Mouse (Mus musculus) adrenal gland, postnatal 36 days (tissue): ENCODE results near the gene Vrk2. TPM values are rescaled to one million over a fixed set of nuclear protein-coding genes. Genes with fewer than 3 reads are reported as not detected.

ENCODE experiments used
- DNase-seq, 2 experiments: peaks; one replicate each; pipeline ENCODE4 v3.0.0; 2021; ENCODE audit warnings: mixed read lengths in 1 of 2
- long read RNA-seq, 2 experiments: library from polyadenylated mRNA; stranded (forward); transcript quantifications; one replicate each; pipeline ENCODE4 v2.0.0; 2021; ENCODE audit warnings: borderline sequencing depth in 2 of 2
- total RNA-seq, 2 experiments: library from RNA; stranded (reverse); gene quantifications; 2 replicates each; pipeline ENCODE4 v1.2.3; 2021

Gene Vrk2
- total RNA-seq: 10 to 100 TPM in 1 of 2 experiments, 1 to 10 TPM in 1; 5.5 to 11.9 TPM
- long read RNA-seq, experiment 1, partial matches to known transcripts: 0 of 4 reads
- long read RNA-seq, experiment 1, other reads (novel, unspliced or antisense): 1 of 4 reads
- long read RNA-seq, experiment 2, partial matches to known transcripts: 0 of 4 reads
- long read RNA-seq, experiment 2, other reads (novel, unspliced or antisense): 1 of 4 reads

DNA sequence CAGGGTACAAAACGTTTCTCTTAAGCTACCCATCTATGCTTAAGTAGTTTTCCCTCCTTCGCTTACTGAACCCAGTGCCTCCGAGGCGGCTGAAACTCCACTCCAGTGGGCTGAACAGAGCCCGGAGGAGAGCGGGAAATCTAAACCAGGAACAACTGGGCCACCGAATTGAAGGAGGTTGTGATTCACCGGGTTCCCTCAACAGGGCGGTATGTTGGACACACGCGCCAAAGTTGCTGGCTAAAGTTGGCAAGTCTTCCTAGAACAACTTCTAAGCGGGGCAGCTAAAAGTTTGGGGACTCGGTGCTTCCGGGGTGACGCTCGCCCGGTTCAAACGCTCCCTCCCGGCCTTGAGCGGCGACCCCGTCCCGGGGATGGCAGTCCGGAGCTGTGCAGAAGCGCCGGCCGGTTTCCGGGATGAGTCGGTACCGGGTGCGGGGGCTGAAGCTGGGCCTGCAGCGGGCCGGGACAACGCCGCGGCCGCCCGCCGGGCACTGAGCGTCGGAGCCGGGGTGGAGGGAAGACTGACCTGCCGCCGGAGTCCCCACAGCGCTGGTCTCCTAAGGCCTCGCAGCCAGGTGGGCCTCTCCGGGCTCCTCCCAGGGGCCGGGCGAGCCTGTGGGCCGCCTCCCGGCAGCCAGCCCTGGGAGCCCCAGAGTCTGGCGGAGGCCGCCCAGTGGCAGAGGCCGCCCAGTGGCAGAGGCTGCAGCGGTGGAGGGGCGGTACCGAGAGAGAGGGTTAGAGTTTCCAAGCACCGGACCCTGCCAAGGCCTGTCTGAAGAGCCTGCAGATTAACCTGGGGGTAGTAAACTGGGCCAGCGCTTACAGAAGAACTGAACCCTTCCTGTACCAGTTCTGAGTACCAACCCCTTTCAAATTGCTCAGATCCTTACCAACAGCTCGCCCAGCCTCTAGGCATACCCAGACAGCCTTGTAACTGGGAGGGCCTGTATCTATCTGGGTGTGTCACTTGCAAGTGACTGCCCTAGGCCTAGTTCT, at the start of gene Vrk2, which contains the start of gene Gm6899:
TSS of gene Vrk2 (minus strand) at position 939 of the 999 bp plus-strand sequence.
TSS of gene Gm6899 (plus strand) at position 181 of the 999 bp plus-strand sequence.
- DNase-seq: peak; percentile 90 to 93

DNA sequence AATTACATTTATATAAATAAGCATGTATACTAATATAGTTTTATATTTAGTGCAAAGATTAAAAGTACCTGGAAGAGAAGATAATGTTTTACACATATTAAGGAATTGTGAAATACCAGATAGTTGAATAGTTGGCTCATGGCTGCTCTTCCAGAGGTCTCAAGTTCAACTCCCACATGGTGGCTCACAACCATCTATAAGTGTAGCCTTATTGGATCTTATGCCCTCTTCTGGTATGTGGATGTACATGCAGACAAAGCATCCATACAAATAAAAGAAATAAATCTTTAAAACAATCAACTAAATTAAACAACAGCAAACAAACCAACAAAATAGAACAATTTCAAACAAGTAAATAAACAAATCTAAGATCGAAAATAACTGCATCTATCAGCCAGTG, 48.3 kb upstream of the Vrk2 start:
- DNase-seq: no peak

DNA sequence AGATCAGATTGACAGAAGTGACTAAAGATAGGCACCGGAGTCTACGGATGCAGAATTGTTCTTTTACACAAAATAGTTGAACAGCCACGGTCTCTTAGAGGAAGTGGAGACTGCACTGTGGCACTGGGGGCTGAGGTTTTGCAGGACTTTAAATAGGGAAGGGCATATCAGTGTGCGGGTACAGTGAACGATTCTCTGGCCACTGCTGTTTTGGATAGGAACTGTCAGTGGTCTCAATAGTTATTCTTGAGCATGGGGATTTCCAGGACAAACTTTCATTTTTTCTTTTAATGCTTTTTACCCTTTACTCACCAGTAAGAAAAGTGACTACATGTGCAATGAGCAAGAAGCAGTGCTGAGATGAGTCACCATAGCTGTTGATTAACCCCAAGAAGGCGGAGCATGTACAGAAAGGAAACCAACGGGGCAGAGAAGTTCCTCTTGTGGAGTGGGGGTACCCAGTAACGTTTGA, 46.6 kb upstream of the Vrk2 start:
- peak in 1 of 2 experiments; percentile 1 for DNase-seq

DNA sequence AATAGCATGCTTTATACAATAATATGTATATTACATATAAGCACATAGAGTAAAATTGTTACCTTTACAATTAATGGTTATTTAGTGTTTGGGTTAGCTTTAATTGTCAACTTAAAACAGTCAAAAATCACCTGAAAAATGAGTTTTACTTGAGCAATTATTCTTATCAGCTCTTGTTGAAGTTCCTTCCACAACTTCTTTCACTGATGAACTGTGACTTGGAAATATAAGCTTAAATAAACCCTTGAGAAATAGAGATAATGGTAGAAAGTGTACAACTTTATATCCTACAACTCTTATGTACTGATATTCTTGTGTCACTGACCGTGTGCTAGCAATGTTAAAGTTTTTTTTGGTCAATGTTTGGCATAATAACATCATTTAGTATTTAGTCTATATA, 42.4 kb upstream of the Vrk2 start:
- no peak for DNase-seq

DNA sequence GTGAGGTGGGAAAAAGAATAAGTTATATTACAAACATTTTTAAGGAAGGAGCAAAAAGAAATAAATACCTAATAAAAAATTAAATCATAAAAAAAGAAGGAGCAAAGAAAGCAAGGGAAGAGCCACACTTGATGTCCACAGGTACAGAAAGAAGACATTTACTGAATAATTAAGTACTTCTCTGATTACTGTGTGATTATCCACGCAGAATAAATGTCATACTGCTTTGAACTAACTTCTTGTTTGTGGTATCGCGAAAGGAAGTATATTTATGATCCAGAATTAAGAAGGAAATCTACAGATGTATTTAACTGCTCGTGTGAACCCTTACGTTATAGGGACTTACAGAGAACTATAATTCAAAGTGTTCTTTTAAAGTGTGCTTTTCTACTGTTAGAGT, 28.9 kb upstream of the Vrk2 start:
- DNase-seq: no peak

DNA sequence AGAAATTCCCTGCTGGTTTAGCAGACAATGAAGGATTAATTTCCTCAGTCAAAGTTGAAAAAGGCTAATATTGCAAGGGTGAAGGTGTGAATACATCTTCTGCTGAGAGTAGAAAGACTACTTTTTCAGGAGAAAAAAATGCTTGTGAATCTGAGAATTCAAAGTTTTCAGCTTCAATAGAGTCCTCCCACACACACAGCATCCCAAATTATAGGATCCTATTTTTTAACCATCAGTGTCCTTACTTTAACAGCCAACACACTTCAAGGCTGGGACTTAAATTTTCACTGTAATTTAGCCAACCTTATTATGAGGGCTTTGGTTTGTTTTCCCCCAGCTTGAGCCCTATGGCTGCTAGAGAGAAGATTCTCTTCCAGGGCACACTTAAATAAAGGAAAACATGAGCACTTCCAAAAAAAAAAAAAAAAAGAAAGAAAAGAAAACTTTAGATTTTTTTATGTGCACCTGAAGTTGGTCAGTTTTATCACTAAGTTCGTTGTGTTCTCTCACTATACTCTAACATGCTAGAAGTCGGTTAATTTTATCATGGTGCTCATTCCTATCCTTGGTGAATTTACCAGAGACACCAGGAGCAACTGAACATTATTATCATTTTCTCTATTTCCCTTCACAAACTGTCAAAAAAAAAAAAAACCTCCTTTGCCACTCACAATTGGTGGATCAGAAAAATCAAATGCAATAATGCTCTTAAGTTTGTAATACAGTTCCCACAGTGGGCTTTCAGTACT, 24.9 kb upstream of the Vrk2 start:
- no peak for DNase-seq

DNA sequence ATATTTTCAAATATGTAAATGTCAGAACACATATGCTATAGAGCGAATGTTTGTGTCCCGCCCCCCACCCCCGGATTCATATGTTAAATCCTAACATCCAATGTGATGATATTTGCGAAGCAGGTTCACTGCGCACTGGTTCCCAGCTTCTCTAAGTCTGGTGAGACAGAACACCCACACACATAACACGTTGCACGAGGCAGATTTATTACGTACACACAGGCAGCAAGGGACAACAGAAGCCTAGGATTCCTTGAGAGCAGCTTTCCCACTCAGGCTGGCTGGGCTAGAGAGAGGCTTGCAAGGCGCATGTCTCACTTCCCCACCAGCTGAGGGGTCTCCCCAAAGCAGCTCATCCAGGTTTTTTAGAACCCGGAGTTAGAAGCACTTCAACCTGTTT, 15.0 kb upstream of the Vrk2 start:
- DNase-seq: no peak

DNA sequence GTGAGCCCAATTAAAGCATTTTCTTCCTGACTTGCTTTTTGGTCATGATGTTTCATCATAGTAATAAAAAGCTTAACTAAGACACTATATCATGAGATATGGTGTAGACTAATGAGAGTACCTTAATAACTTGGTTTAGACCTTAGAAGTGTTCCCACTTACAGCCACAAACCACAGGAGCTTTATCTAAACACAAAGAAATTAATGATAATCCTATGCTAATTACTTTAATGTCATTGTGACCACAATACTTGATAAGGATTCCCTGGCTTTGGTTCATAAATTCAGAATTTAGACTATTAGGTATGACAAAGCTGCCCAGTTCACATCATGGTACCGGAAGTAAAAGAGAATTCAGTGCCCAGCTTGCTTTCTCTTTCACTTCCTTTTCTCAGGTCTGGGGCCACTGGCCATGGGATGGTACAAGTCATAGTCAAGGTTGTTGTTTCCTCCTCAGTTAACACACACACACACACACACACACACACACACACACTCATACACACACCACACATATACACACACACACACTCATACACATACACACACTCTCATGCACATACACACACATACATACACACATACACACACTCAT, 10.4 kb upstream of the Vrk2 start:
- DNase-seq: no peak

DNA sequence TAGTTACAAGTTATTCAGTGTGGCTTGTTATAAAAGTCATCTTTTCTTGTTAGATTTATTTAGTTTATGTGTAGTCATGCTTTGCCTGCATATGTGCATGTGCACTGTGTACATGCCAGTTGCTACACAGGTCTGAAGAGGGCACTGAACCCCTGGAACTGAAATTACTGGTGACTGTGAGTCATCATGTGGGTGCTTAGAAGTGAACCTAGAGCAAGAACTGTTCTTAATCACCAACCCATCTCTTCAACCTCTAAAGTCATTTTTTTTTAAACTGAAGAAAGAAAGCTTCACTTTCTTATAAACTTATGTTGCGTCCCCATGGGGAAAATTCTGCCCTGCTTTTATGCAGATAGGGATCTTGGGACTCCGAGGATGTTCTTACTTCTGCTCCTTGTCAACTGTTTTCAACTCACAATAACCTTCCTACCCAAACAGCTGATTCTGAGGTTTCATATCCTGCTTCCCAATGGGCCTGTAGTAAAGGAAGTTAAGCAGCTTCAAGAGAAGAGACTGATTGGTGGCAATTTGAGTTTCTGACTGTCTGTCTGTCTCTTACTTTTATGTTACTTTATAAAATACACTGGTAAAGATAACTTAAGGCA, 7.9 kb upstream of the Vrk2 start:
- DNase-seq: no peak

DNA sequence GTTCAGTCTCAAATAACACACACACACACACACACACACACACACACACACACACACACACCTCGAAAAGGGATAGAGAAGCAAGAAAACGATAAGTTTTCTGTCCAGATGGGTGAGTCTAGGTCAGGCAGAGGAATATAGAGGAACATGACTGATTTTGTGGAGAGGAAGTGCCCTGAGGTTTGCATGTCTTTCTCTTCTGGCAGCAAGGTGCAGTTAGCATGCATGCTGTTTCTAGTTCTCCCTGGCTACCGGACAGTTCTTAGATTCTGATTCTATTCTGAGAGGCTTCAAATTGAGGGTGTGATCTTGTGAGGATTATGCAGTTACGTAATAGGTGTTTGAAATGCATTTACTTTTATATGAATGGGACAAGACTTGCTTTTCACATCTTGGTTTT, 6.9 kb upstream of the Vrk2 start:
- DNase-seq: no peak

DNA sequence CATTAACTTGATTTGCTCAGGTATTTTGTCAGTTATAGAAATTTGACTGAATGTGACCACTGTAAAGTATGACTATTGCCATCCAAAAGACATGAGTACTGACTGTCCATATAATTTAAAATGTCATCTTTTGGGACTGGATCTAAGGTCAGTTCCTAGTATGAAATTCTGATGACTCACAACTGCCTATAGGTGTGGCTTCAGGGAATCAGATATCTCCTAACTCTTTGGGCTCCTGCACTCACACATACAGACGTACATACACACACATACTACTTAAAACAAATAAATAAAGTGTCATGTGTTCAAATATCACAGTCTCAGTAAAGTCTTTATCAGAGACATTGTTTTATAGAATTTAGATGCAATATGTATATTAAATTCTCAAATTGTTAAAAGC, 5.1 kb upstream of the Vrk2 start:
- no peak for DNase-seq

DNA sequence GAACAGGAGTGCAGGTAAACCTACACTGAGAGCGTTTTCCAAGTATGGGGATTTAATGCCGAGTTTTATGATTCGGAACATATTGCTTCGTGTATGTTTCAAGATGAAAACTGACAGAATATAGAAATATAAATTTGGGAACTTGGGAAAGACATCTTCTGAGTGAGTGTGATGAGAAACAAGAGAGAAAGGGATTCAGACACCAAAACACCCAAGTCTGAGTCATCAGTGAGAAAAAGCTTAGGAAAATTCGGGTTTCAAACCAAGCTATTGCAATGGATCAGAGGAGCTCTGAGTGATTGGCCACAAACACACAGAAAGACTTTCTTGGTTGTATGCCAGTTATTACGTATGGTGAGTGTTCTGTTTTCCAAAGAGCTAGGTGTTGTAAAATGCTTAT, 4.0 kb upstream of the Vrk2 start:
- DNase-seq: no peak

DNA sequence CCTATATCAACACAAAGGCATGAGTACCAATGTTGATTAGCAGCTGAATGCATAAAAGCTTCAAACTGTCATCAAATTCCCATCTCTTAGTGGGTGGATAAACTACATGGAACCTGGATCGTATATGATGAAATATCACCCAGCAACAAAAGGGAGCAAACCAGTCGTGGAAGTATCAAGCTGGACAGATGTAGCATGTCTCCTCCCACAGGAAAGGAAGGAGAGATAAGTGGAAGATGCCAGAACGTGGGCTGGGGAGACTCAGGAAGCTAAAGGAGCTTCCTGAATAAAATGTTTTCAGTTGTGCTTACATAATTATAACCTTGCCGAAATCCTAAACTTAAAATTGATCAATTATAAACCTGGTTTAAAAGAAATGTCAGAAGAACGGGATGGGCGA, 3.3 kb upstream of the Vrk2 start:
- no peak for DNase-seq

DNA sequence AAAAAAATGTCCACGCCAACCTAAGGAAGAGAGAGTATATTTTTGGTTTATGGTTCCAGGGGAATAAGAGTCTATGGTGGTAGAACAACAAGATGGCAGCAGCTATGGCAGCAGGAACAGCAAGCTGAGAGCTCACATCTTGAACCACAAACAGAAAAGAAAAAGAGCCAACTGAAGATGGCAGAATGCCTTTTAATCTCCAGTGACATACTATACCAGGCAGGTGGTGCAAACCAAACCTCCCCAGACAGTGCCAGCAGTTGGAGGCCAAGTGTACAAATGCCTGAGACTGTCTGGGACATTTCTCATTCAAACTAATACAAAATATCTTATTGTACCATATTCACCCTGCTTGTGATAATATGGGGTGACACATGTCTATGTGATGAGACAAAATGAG, 2.4 kb upstream of the Vrk2 start:
- no peak for DNase-seq

DNA sequence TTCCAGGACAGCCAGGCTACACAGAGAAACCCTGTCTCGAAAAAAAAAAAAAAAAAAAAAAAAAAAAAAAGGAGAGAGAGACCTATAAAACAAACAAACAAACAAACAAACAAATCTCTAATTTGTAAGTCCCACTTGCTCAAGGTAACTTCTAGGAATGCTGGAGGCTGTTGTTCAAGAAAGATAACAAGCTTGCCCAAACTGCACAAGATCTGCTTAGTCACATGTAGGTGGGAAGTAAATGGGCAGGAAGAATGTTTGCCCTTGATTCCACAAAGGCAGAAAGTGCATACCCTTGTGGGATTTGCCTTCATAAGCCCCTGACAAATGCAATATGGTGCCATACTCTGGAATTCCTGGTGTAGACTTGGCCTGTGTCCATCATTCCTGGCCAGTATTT, 688 bp upstream of the Vrk2 start:
- no peak for DNase-seq

DNA sequence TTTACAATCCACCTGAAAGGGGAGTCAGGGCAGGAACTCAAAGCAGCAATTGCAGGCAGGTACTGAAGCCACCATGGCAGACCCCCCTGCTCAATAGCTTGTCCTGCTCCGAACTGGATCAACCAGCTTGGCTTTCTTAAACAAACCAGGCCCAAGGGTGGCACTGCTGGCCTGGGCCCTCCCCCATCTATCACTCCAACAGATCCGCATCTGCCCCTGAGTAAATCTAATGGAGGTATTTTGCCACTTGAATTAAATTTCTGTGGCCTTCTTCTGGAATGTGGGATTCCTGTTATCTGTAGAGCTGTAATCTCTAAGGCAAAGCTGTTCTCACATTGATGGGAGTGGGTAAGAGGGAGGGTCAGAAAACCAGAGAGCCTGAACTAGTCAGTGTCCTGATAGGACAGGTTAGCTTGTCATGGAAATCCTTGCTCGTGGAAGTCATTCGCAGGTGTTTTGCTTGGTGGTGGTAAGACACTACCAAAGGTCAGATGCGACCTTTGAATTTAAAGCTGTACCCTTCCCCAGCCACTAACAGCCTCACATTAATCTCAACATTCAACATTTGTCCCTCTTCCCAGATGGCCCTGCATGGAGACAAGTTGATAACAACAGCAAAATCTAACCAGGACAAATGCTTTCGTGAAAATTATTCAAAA, 1.3 kb downstream of the Vrk2 start:
- no peak for DNase-seq

DNA sequence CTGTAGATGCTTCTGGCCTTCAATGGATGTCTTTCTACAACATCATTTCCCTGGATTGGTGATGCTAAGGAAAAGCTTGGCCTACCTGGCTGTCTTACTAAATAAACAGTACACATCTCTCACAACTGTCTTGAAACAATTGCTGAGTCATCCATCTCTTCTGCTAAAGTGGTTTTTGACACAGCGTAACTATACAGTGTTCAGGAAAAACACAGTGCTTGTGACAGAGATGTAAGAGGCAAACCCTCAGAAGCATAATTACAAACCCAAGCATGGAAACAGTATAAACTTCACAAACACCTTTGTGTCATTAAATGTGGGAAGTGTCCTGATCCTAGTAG, 6.6 kb downstream of the Vrk2 start:
- no peak for DNase-seq

DNA sequence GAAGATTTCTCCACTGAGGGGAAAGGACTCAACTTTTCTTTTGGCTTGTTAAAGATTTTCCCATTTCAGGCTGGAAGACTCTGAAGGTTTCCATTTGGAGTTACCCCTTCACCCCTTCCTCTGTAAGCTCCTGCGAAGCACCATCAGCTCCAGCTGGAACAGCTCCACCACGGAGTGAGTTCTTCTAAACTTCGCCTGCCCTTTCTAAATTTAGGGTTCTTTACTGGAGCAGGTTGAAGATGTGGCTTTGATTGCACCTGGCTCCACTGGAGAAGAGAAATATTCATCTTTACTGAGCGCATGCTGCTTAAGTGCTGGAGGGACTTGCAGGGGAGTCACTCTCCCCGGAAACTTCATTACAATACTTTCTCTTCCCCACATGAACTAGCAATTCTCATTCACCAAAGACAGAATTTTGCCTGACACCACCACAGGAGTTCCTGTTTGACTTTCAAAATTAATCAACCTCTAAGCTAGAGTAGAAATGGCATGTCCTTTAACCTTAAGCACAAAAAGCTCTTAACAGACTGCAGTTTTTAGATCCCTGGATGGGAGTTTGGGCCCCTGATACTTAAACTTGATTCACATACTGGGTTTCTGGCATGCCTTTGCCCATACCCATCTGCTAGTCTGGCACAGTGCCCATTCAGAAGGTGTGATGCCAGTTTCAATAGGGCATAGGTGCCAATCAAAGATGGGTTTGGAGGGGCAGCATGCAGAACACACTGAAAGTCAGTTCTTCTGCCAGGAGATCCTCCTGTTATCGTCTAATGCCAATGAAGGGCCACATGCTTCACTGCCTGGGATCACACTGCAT, 7.2 kb downstream of the Vrk2 start:
- no peak for DNase-seq

DNA sequence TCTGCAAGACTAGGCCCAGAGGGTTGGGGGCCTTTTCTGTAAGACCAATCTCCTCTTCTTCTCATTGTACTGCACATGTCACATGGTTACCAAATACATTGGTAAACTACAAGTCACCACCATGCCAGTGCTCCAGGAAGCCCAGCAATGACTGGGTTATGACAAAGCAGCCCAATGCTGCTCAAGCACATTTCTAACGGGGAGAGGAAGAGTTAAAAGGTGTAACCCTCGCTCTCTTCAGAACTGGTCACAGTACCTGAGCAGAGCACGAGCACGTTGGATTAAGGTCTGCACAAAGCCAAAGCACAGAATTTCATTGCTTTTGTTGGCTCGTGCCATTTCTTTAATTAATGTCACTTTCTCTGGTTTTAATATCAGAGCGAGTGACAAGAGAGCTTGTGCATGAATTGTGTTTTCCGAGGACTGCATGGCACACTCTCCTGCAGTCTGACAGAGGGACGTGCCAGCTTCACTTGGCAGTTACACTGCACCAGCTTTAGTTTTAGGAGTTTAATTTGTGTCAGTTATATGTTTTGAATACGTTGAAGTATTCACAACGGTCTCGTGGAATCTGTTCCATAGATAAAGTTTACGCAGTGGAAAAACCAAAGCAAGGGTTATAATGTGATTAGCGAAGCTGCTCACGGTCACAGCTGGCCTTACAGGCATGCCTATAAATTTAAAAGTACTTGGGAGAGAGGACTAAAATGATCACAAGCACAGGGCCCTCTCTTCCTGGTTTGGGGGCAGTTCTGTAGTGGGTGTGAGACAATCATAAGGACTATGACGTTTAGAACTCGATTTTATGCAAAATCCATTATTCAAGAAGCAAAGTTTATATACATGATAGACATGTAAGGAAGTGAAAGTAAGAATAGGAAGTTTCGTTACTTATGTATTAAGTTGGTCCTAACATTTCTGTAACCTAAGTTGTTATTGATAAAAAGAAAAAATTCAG, 8.1 kb downstream of the Vrk2 start:
- DNase-seq: no peak
